Mouse (Mus musculus): Measurements from ENCODE around the gene Slc39a11. TPM values are rescaled to one million over a fixed set of nuclear protein-coding genes. Genes with fewer than 3 reads are reported as not detected.

Slc39a11 gene
- total and polyA plus RNA-seq, 3 experiments: 43.2 to 54.4 (median 51.0) TPM

DNA sequence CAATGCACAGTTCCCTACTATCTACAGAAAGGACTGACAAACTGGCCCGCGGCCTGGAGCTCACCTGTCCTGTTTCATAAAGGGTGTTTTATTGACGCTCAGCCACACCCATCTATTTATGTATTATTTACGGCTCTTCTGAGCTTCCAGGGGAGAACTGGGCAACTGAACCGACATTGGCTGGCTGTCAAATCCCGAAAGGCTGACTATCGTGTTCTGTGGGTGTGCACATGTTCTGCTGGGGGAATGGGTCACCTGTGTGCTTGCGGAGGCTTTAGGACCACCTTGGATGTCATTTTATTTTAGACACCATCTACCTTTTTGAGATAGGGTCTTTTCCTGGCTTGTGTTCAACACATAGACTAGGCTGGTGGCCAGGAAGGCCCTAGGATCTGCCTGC lies 375.8 kb downstream of the Slc39a11 start:
- no peak for TF ChIP-seq E2F4 (IDR thresholded peaks at IDR 0.05; ENCODE audit: insufficient replicate concordance, low read depth, low read length)
- no peak for TF ChIP-seq BHLHE40 (IDR thresholded peaks at IDR 0.05; ENCODE audit: low read depth, low read length)
- no peak for TF ChIP-seq USF2 (conservative IDR thresholded peaks at IDR 0.05; ENCODE audit: low read depth, low read length)
- TF ChIP-seq CHD2 (IDR thresholded peaks at IDR 0.05; ENCODE audit: low read length): no peak
- no peak for TF ChIP-seq ETS1 (conservative IDR thresholded peaks at IDR 0.05; ENCODE audit: low read depth, low read length)
- TF ChIP-seq MEF2A (IDR thresholded peaks at IDR 0.05; ENCODE audit: borderline replicate concordance, low read depth, low read length): no peak
- TF ChIP-seq IRF4 (IDR thresholded peaks at IDR 0.05; ENCODE audit: low read depth, low read length): no peak
- no peak for TF ChIP-seq POLR2A (IDR thresholded peaks at IDR 0.05; ENCODE audit: low read depth, low read length)
- TF ChIP-seq MAZ (IDR thresholded peaks at IDR 0.05; ENCODE audit: low read depth, low read length): no peak
- TF ChIP-seq POLR2AphosphoS2 (IDR thresholded peaks at IDR 0.05; ENCODE audit: low read depth, low read length): no peak
- TF ChIP-seq MYC (IDR thresholded peaks at IDR 0.05; ENCODE audit: low read depth, low read length): no peak
- TF ChIP-seq JUN (IDR thresholded peaks at IDR 0.05; ENCODE audit: insufficient read depth, low read depth, low read length): no peak
- TF ChIP-seq TCF12 (IDR thresholded peaks at IDR 0.05; ENCODE audit: low read depth, low read length): no peak
- TF ChIP-seq KAT2A (IDR thresholded peaks at IDR 0.05; ENCODE audit: insufficient replicate concordance, low read length): no peak
- no peak for TF ChIP-seq UBTF (IDR thresholded peaks at IDR 0.05; ENCODE audit: low read depth, low read length)
- TF ChIP-seq HCFC1 (IDR thresholded peaks at IDR 0.05; ENCODE audit: low read depth, low read length): no peak
- TF ChIP-seq ZNF384 (IDR thresholded peaks at IDR 0.05; ENCODE audit: low read depth, low read length): no peak
- TF ChIP-seq SIN3A (IDR thresholded peaks at IDR 0.05; ENCODE audit: low read length): no peak
- no peak for TF ChIP-seq ELF1 (IDR thresholded peaks at IDR 0.05; ENCODE audit: low read depth, low read length)
- no peak for TF ChIP-seq MAFK (IDR thresholded peaks at IDR 0.05; ENCODE audit: insufficient replicate concordance, low read length)
- H3K36me3 ChIP-seq (replicated peaks in 1 of 2; ENCODE audit: control insufficient read depth in 1 of 2, insufficient read depth in 1 of 2, low read length in 1 of 2): peaks cover 0 to 9% of the 10 kb centered on the region in 2 experiments
- no peaks in the 10 kb centered on the region for H3K9me3 ChIP-seq (replicated peaks; ENCODE audit: low read length)
- peaks cover 0 to 5% of the 10 kb centered on the region in 2 experiments; a peak in 1 of 4 replicates for H3K4me1 ChIP-seq (ENCODE audit: control insufficient read depth in 1 of 2, insufficient read depth in 2 of 2)
- dilution Hi-C loops (cut with MboI; ENCODE audit: extremely low pct_ligation_motif_present, extremely low pct_unique_long_range_greater_than_20kb, low sequenced_read_pairs): no loop called here
- H3K27ac ChIP-seq (ENCODE audit: insufficient read depth, low read depth): no peak overlapping the region
- no peak overlapping the region for H3K4me3 ChIP-seq (replicated peaks in 1 of 3; ENCODE audit: low read depth in 2 of 3, low read length in 2 of 3, poor library complexity in 1 of 3)
- no peaks in the 10 kb centered on the region for H3K27me3 ChIP-seq (replicated peaks)
- H3K4me2 ChIP-seq (ENCODE audit: insufficient read depth, low read depth, poor library complexity, severe bottlenecking): no peak overlapping the region
- DNase-seq (ENCODE audit: extremely low read depth): no peak
- no peak overlapping the region for H3K9ac ChIP-seq (ENCODE audit: insufficient read depth, low read depth)
- in situ Hi-C loops (cut with MboI; ENCODE audit: low pct_ligation_motif_present, low pct_unique_long_range_greater_than_20kb, low sequenced_read_pairs): no loop called here
- no peaks in the 10 kb centered on the region for H3K79me2 ChIP-seq (replicated peaks; ENCODE audit: control insufficient read depth, extremely low read depth, insufficient read depth, poor library complexity, severe bottlenecking)

DNA sequence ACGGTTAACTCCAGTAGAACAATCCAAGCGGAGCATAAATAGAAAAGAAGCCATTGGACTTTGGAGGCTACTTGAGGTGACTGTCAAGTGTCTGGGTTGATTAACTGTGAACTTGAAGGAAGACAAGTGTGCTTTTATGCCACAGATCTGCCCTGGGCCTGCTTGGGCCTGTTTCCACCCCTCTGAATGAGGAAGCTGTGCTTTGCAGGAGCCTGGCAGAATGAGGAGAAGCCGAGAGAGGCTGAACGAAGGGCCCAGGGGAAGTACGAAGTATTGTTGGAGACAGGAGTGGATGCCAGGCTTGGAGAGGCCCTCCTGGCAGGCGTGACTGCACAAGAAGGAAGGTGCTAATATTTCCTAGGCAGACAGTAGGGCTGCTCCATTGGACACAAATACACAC lies 378.0 kb downstream of the Slc39a11 start:
- Histone ChIP-seq H3K9ac (ENCODE audit: insufficient read depth, low read depth) (no peak overlapping the region), H3K79me2 (replicated peaks; ENCODE audit: control insufficient read depth, extremely low read depth, insufficient read depth, poor library complexity, severe bottlenecking) (no peaks in the 10 kb centered on the region), H3K4me1 (ENCODE audit: control insufficient read depth in 1 of 2, insufficient read depth in 2 of 2) (peaks cover 0 to 8% of the 10 kb centered on the region in 2 experiments; a peak in 1 of 4 replicates), H3K27me3 (replicated peaks) (no peaks in the 10 kb centered on the region), H3K4me2 (ENCODE audit: insufficient read depth, low read depth, poor library complexity, severe bottlenecking) (no peak overlapping the region), H3K27ac (ENCODE audit: insufficient read depth, low read depth) (no peak overlapping the region), H3K36me3 (replicated peaks in 1 of 2; ENCODE audit: control insufficient read depth in 1 of 2, insufficient read depth in 1 of 2, low read length in 1 of 2) (peaks cover 0 to 9% of the 10 kb centered on the region in 2 experiments), H3K4me3 (replicated peaks in 1 of 3; ENCODE audit: low read depth in 2 of 3, low read length in 2 of 3, poor library complexity in 1 of 3) (no peak overlapping the region), H3K9me3 (replicated peaks; ENCODE audit: low read length) (no peaks in the 10 kb centered on the region)
- DNase-seq (ENCODE audit: extremely low read depth): no peak
- dilution Hi-C loops (cut with MboI; ENCODE audit: extremely low pct_ligation_motif_present, extremely low pct_unique_long_range_greater_than_20kb, low sequenced_read_pairs) (no loop called here), in situ Hi-C loops (cut with MboI; ENCODE audit: low pct_ligation_motif_present, low pct_unique_long_range_greater_than_20kb, low sequenced_read_pairs) (no loop called here)
- TF ChIP-seq CHD2 (IDR thresholded peaks at IDR 0.05; ENCODE audit: low read length) (no peak), ELF1 (IDR thresholded peaks at IDR 0.05; ENCODE audit: low read depth, low read length) (no peak), NRF1 (IDR thresholded peaks at IDR 0.05; ENCODE audit: low read depth, low read length) (no peak), NELFE (IDR thresholded peaks at IDR 0.05; ENCODE audit: low read depth, low read length) (no peak), RCOR1 (conservative IDR thresholded peaks at IDR 0.05; ENCODE audit: low read depth, low read length) (no peak), ZNF384 (IDR thresholded peaks at IDR 0.05; ENCODE audit: low read depth, low read length) (no peak), MXI1 (IDR thresholded peaks at IDR 0.05; ENCODE audit: low read depth, low read length) (no peak)

Measured in CH12.LX (cell line).